Mouse (Mus musculus) fibroblast of lung, adult 2 months (primary cell): ENCODE data around the gene Cpxcr1.

Experiments
- DNase-seq: peaks from one replicate; pipeline ENCODE4 v3.0.0-alpha.2; 2011; ENCODE audit warnings: low read depth

Cpxcr1 gene

GRCm38 (mm10) chrX:116448644-116449043 is at the start of gene Cpxcr1:
Cpxcr1 (plus strand) TSS chrX:116448944.
- DNase-seq = no peak
